Mouse (Mus musculus) ovary, postnatal 14 days (tissue): Measurements from ENCODE around the gene Fbxl14.
"Not testable (repeated sequence)": the region's sequence is repeated elsewhere in the genome, so short reads cannot be mapped to it uniquely, and the experiment has no call there.

Experiments used
- DNase-seq: peaks from one replicate; pipeline ENCODE4 v3.0.0; 2022; ENCODE audit warnings: low spot score

Fbxl14 gene

GRCm38 (mm10) chr6:119470777-119471176 is 8.7 kb upstream of the Fbxl14 start:
- no peak for DNase-seq

GRCm38 (mm10) chr6:119472135-119472534 is 7.3 kb upstream of the Fbxl14 start:
- no peak for DNase-seq

- no peak for DNase-seq
These were observed 6.8 kb upstream of the Fbxl14 start for GRCm38 (mm10) chr6:119472705-119473104.

GRCm38 (mm10) chr6:119473446-119473845 is 6.0 kb upstream of the Fbxl14 start:
- DNase-seq: no peak

- no peak for DNase-seq
These were observed 5.5 kb upstream of the Fbxl14 start for GRCm38 (mm10) chr6:119473992-119474391.

- DNase-seq: no peak
These were observed 3.5 kb upstream of the Fbxl14 start for GRCm38 (mm10) chr6:119475988-119476387.

- DNase-seq: no peak
These were observed 1.7 kb upstream of the Fbxl14 start for GRCm38 (mm10) chr6:119477686-119478310.

GRCm38 (mm10) chr6:119478560-119479342 is 717 bp upstream of the Fbxl14 start:
- DNase-seq: peak; percentile 80

GRCm38 (mm10) chr6:119479876-119480705 is 623 bp downstream of the Fbxl14 start:
- no peak for DNase-seq

GRCm38 (mm10) chr6:119480706-119481331 is 1.4 kb downstream of the Fbxl14 start:
- no peak for DNase-seq

- not testable (repeated sequence) for DNase-seq
These were observed 2.4 kb downstream of the Fbxl14 start for GRCm38 (mm10) chr6:119481741-119482390.

GRCm38 (mm10) chr6:119482958-119483600 is 3.6 kb downstream of the Fbxl14 start:
- no peak for DNase-seq

- no peak for DNase-seq
These were observed 6.0 kb downstream of the Fbxl14 start for GRCm38 (mm10) chr6:119485486-119485885.

GRCm38 (mm10) chr6:119486381-119487084 is 7.1 kb downstream of the Fbxl14 start:
- DNase-seq: no peak

- no peak for DNase-seq
These were observed 7.6 kb downstream of the Fbxl14 start for GRCm38 (mm10) chr6:119487085-119487458.

- no peak for DNase-seq
These were observed 8.2 kb downstream of the Fbxl14 start for GRCm38 (mm10) chr6:119487619-119488018.

GRCm38 (mm10) chr6:119489765-119490164 is 10.3 kb downstream of the Fbxl14 start:
- peak; percentile 61 for DNase-seq

- DNase-seq: no peak
These were observed 11.1 kb downstream of the Fbxl14 start for GRCm38 (mm10) chr6:119490549-119490948.

GRCm38 (mm10) chr6:119491006-119491405 is 11.5 kb downstream of the Fbxl14 start:
- DNase-seq: no peak

- no peak for DNase-seq
These were observed 12.6 kb downstream of the Fbxl14 start for GRCm38 (mm10) chr6:119491997-119492629.
